Mouse (Mus musculus) myocyte (in vitro differentiated cells): Measurements from ENCODE around the gene Ercc6l2. TPM values are rescaled to one million over a fixed set of nuclear protein-coding genes. Genes with fewer than 3 reads are reported as not detected.

ENCODE experiments used
- H3K27me3 ChIP-seq: one replicate; pipeline ENCODE4 v1.6.1; 2011; ENCODE audit not compliant: control insufficient read depth, insufficient read depth, insufficient read length
- H3K36me3 ChIP-seq: one replicate; pipeline ENCODE4 v1.6.1; 2011; ENCODE audit not compliant: control insufficient read depth, insufficient read depth
- H3K4me2 ChIP-seq: one replicate; pipeline ENCODE4 v1.6.1; 2011; ENCODE audit warnings: low read depth, control low read depth
- H3K4me3 ChIP-seq: one replicate; pipeline ENCODE4 v1.5.1; 2011; ENCODE audit warnings: mild to moderate bottlenecking, control low read depth, moderate library complexity
- H3K79me2 ChIP-seq: one replicate; pipeline ENCODE4 v1.6.1; 2011; ENCODE audit not compliant: control insufficient read depth, insufficient read depth
- H3ac ChIP-seq: one replicate; pipeline ENCODE4 v1.6.1; 2011; ENCODE audit not compliant: control insufficient read depth, insufficient read length
- CEBPB ChIP-seq: IDR thresholded peaks from 2 replicates; pipeline ENCODE4 v1.6.1; 2011; ENCODE audit warnings: mild to moderate bottlenecking, moderate library complexity; ENCODE audit not compliant: poor library complexity, insufficient read depth, severe bottlenecking
- E2F4 ChIP-seq: IDR thresholded peaks from one replicate; pipeline ENCODE4 v1.6.1; 2011; ENCODE audit warnings: mild to moderate bottlenecking, control low read depth, moderate library complexity; ENCODE audit not compliant: insufficient read depth
- MAX ChIP-seq: IDR thresholded peaks from one replicate; pipeline ENCODE4 v1.6.1; 2011; ENCODE audit warnings: low read depth, mild to moderate bottlenecking, control low read depth
- MYOD1 ChIP-seq, 3 experiments: IDR thresholded peaks; one replicate each; pipeline ENCODE4 v1.6.1; 2011; ENCODE audit warnings: control low read depth in 2 of 3, low read depth in 2 of 3, mild to moderate bottlenecking in 2 of 3, moderate library complexity in 1 of 3; ENCODE audit not compliant: insufficient read length in 2 of 3, control insufficient read depth in 1 of 3
- MYOG ChIP-seq, 3 experiments: IDR thresholded peaks; one replicate each; pipeline ENCODE4 v1.6.1; 2011; ENCODE audit warnings: control low read depth in 2 of 3, low read depth in 2 of 3, mild to moderate bottlenecking in 2 of 3; ENCODE audit not compliant: insufficient read length in 2 of 3, control insufficient read depth in 1 of 3, insufficient read depth in 1 of 3
- POLR2A ChIP-seq: IDR thresholded peaks from one replicate; pipeline ENCODE4 v1.6.1; 2011; ENCODE audit warnings: low read depth, mild to moderate bottlenecking, control low read depth, moderate library complexity; ENCODE audit not compliant: insufficient read length
- POLR2AphosphoS2 ChIP-seq: IDR thresholded peaks from one replicate; pipeline ENCODE4 v1.6.1; 2011; ENCODE audit warnings: low read depth, control low read depth; ENCODE audit not compliant: insufficient read length
- REST ChIP-seq: IDR thresholded peaks from one replicate; pipeline ENCODE4 v1.6.1; 2011; ENCODE audit warnings: mild to moderate bottlenecking, control low read depth, moderate library complexity; ENCODE audit not compliant: insufficient read depth, insufficient read length
- SRF ChIP-seq: IDR thresholded peaks from one replicate; pipeline ENCODE4 v1.6.1; 2011; ENCODE audit warnings: low read depth; ENCODE audit not compliant: control insufficient read depth, insufficient read length
- TCF12 ChIP-seq: IDR thresholded peaks from one replicate; pipeline ENCODE4 v1.6.1; 2011; ENCODE audit warnings: mild to moderate bottlenecking, control low read depth; ENCODE audit not compliant: poor library complexity, insufficient read depth, severe bottlenecking
- TCF3 ChIP-seq: IDR thresholded peaks from one replicate; pipeline ENCODE4 v1.6.1; 2011; ENCODE audit warnings: low read depth, control low read depth; ENCODE audit not compliant: insufficient read length
- USF1 ChIP-seq: IDR thresholded peaks from one replicate; pipeline ENCODE4 v1.6.1; 2011; ENCODE audit warnings: low read depth, mild to moderate bottlenecking, control low read depth, moderate library complexity
- polyA plus RNA-seq: library from polyadenylated mRNA; unstranded; fragments of >200 nt; fragmentation: generic; extraction: Trizol; gene quantifications from one replicate; pipeline ENCODE4 v1.2.1, GENCODE M21; 2012; ENCODE audit warnings: missing spikeins

Ercc6l2 gene
- polyA plus RNA-seq, 1 experiment = 3.4 TPM

GRCm38 (mm10) chr13:63879105-63879863 is 64.2 kb downstream of the Ercc6l2 start:
- Histone ChIP-seq H3ac (no peak overlapping the region), H3K27me3 (no peaks in the 10 kb centered on the region), H3K4me2 (no peak overlapping the region), H3K79me2 (no peaks in the 10 kb centered on the region), H3K36me3 (no peaks in the 10 kb centered on the region), H3K4me3 (no peak overlapping the region)
- no peak for TF ChIP-seq USF1
- peak in 2 of 3 experiments; percentile 37 to 39 for TF ChIP-seq MYOD1 (IDR thresholded peaks at IDR 0.05; ENCODE audit: control insufficient read depth in 1 of 3, insufficient read length in 2 of 3, low read depth in 2 of 3)

- Histone ChIP-seq H3K36me3 (no peaks in the 10 kb centered on the region), H3K4me2 (no peak overlapping the region), H3K27me3 (no peaks in the 10 kb centered on the region), H3K4me3 (no peak overlapping the region), H3K79me2 (no peaks in the 10 kb centered on the region), H3ac (no peak overlapping the region)
- no peak for TF ChIP-seq SRF
- no peak for TF ChIP-seq TCF12
- TF ChIP-seq E2F4 = no peak
- no peak for TF ChIP-seq MYOD1 (IDR thresholded peaks at IDR 0.05; ENCODE audit: control insufficient read depth in 1 of 3, insufficient read length in 2 of 3, low read depth in 2 of 3)
- no peak for TF ChIP-seq POLR2A
- no peak for TF ChIP-seq USF1
- no peak for TF ChIP-seq MAX
- TF ChIP-seq REST = no peak
- TF ChIP-seq TCF3 = no peak
- no peak for TF ChIP-seq MYOG (IDR thresholded peaks at IDR 0.05; ENCODE audit: control insufficient read depth in 1 of 3, insufficient read depth in 1 of 3, insufficient read length in 2 of 3, low read depth in 2 of 3)
- no peak for TF ChIP-seq CEBPB
- TF ChIP-seq POLR2AphosphoS2 = no peak
These were observed 64.8 kb downstream of the Ercc6l2 start for GRCm38 (mm10) chr13:63879864-63880141.

- H3K36me3 ChIP-seq = no peaks in the 10 kb centered on the region
- H3K27me3 ChIP-seq = no peaks in the 10 kb centered on the region
- H3K4me3 ChIP-seq = no peak overlapping the region
- no peaks in the 10 kb centered on the region for H3K79me2 ChIP-seq
- TF ChIP-seq SRF (no peak), TCF12 (no peak), CEBPB (no peak), POLR2A (no peak), POLR2AphosphoS2 (no peak), USF1 (no peak)
- H3ac ChIP-seq = no peak overlapping the region
- no peak overlapping the region for H3K4me2 ChIP-seq
These were observed 70.5 kb downstream of the Ercc6l2 start for GRCm38 (mm10) chr13:63885532-63885949.

GRCm38 (mm10) chr13:63886429-63887052 is 71.5 kb downstream of the Ercc6l2 start:
- Histone ChIP-seq H3K79me2 (no peaks in the 10 kb centered on the region), H3K27me3 (no peaks in the 10 kb centered on the region), H3ac (no peak overlapping the region), H3K4me2 (no peak overlapping the region), H3K4me3 (no peak overlapping the region), H3K36me3 (no peaks in the 10 kb centered on the region)
- TF ChIP-seq MYOG (IDR thresholded peaks at IDR 0.05; ENCODE audit: control insufficient read depth in 1 of 3, insufficient read depth in 1 of 3, insufficient read length in 2 of 3, low read depth in 2 of 3) = no peak
- TF ChIP-seq SRF = no peak
- no peak for TF ChIP-seq TCF3
- TF ChIP-seq MYOD1 (IDR thresholded peaks at IDR 0.05; ENCODE audit: control insufficient read depth in 1 of 3, insufficient read length in 2 of 3, low read depth in 2 of 3) = no peak
- TF ChIP-seq TCF12 = no peak

- no peak overlapping the region for H3ac ChIP-seq
- no peaks in the 10 kb centered on the region for H3K79me2 ChIP-seq
- no peaks in the 10 kb centered on the region for H3K27me3 ChIP-seq
- no peaks in the 10 kb centered on the region for H3K36me3 ChIP-seq
- no peak overlapping the region for H3K4me2 ChIP-seq
- H3K4me3 ChIP-seq = no peak overlapping the region
- no peak for TF ChIP-seq POLR2A
- no peak for TF ChIP-seq MYOG (IDR thresholded peaks at IDR 0.05; ENCODE audit: control insufficient read depth in 1 of 3, insufficient read depth in 1 of 3, insufficient read length in 2 of 3, low read depth in 2 of 3)
- no peak for TF ChIP-seq TCF12
These were observed 85.8 kb downstream of the Ercc6l2 start for GRCm38 (mm10) chr13:63900679-63901302.
